Mouse (Mus musculus) CH12.LX (cell line): ENCODE data around the gene Cyp4f14. TPM values are rescaled to one million over a fixed set of nuclear protein-coding genes. Genes with fewer than 3 reads are reported as not detected.

ENCODE experiments used
- DNase-seq: peaks from one replicate; pipeline ENCODE4 v3.0.0-alpha.2; 2013; ENCODE audit errors: extremely low read depth
- H3K27ac ChIP-seq: 2 replicates; pipeline ENCODE4 v1.5.1; 2012; ENCODE audit warnings: low read depth, mild to moderate bottlenecking, control low read depth, moderate library complexity; ENCODE audit not compliant: insufficient read depth
- H3K27me3 ChIP-seq: replicated peaks from 2 replicates; pipeline ENCODE3; 2012; ENCODE audit warnings: inconsistent platforms
- H3K36me3 ChIP-seq, 2 experiments: replicated peaks in 1 of 2; 2 replicates each; pipeline versions ENCODE3 to v1.6.1; 2012; ENCODE audit warnings: inconsistent platforms in 1 of 2, low read length in 1 of 2, mild to moderate bottlenecking in 1 of 2, mixed read lengths in 1 of 2, moderate library complexity in 1 of 2; ENCODE audit not compliant: control insufficient read depth in 1 of 2, insufficient read depth in 1 of 2
- H3K4me1 ChIP-seq, 2 experiments: 2 replicates each; pipeline ENCODE4 v1.6.1; 2012; ENCODE audit warnings: inconsistent platforms in 1 of 2, moderate library complexity in 1 of 2; ENCODE audit not compliant: insufficient read depth in 2 of 2, control insufficient read depth in 1 of 2
- H3K4me2 ChIP-seq: 2 replicates; pipeline ENCODE4 v1.6.1; 2012; ENCODE audit warnings: low read depth, mild to moderate bottlenecking, control low read depth; ENCODE audit not compliant: poor library complexity, insufficient read depth, severe bottlenecking
- H3K4me3 ChIP-seq, 3 experiments: fragments of 150-350 bp in 1 of 3; sonication (generic) in 1 of 3; replicated peaks in 1 of 3; 2 replicates each; pipeline versions ENCODE3 to v1.5.1; 2011 to 2012; ENCODE audit warnings: low read depth in 2 of 3, low read length in 2 of 3, mild to moderate bottlenecking in 2 of 3, moderate library complexity in 2 of 3, control low read depth in 1 of 3, improper control_type of control experiment in 1 of 3, inconsistent platforms in 1 of 3, mixed read lengths in 1 of 3; ENCODE audit not compliant: poor library complexity in 1 of 3
- H3K79me2 ChIP-seq: replicated peaks from 2 replicates; pipeline ENCODE4 v1.6.1; 2012; ENCODE audit warnings: mild to moderate bottlenecking, moderate library complexity; ENCODE audit not compliant: control insufficient read depth, poor library complexity, insufficient read depth, severe bottlenecking; ENCODE audit errors: extremely low read depth
- H3K9ac ChIP-seq: 2 replicates; pipeline ENCODE4 v1.6.1; 2012; ENCODE audit warnings: low read depth, mild to moderate bottlenecking, control low read depth, moderate library complexity; ENCODE audit not compliant: insufficient read depth
- H3K9me3 ChIP-seq: replicated peaks from 2 replicates; pipeline ENCODE3; 2012; ENCODE audit warnings: low read length, inconsistent platforms, mixed read lengths
- BHLHE40 ChIP-seq: IDR thresholded peaks from 2 replicates; pipeline ENCODE4 v1.6.1; 2011; ENCODE audit warnings: mild to moderate bottlenecking, low read depth, low read length, improper control_type of control experiment
- CHD1 ChIP-seq: IDR thresholded peaks from 2 replicates; pipeline ENCODE4 v1.6.1; 2012; ENCODE audit warnings: low read depth, low read length, improper control_type of control experiment, inconsistent platforms
- CHD2 ChIP-seq: IDR thresholded peaks from 2 replicates; pipeline ENCODE4 v1.6.1; 2011; ENCODE audit warnings: low read length, improper control_type of control experiment
- CTCF ChIP-seq, 2 experiments: IDR thresholded peaks in 1 of 2; conservative IDR thresholded peaks in 1 of 2; 2 replicates each; pipeline ENCODE4 v1.5.1; 2011 to 2012; ENCODE audit warnings: low read depth in 2 of 2, low read length in 2 of 2, improper control_type of control experiment in 1 of 2, inconsistent platforms in 1 of 2, mild to moderate bottlenecking in 1 of 2, moderate library complexity in 1 of 2
- EP300 ChIP-seq: IDR thresholded peaks from 2 replicates; pipeline ENCODE4 v1.6.1; 2011; ENCODE audit warnings: low read length, improper control_type of control experiment
- ETS1 ChIP-seq: conservative IDR thresholded peaks from 2 replicates; pipeline ENCODE4 v1.6.1; 2012; ENCODE audit warnings: low read depth, mild to moderate bottlenecking, inconsistent platforms, low read length, improper control_type of control experiment, moderate library complexity
- GABPA ChIP-seq: IDR thresholded peaks from 2 replicates; pipeline ENCODE4 v1.6.1; 2012; ENCODE audit warnings: low read depth, low read length, improper control_type of control experiment, inconsistent platforms; ENCODE audit not compliant: insufficient replicate concordance
- HCFC1 ChIP-seq: IDR thresholded peaks from 2 replicates; pipeline ENCODE4 v1.6.1; 2012; ENCODE audit warnings: low read depth, mild to moderate bottlenecking, inconsistent platforms, low read length, improper control_type of control experiment
- IRF4 ChIP-seq: IDR thresholded peaks from 2 replicates; pipeline ENCODE4 v1.6.1; 2014; ENCODE audit warnings: low read depth, mild to moderate bottlenecking, inconsistent platforms, low read length, improper control_type of control experiment
- JUN ChIP-seq: IDR thresholded peaks from 2 replicates; pipeline ENCODE4 v1.6.1; 2011; ENCODE audit warnings: low read depth, mild to moderate bottlenecking, low read length, improper control_type of control experiment, moderate library complexity; ENCODE audit not compliant: insufficient read depth
- JUND ChIP-seq: conservative IDR thresholded peaks from 2 replicates; pipeline ENCODE4 v1.6.1; 2011; ENCODE audit warnings: low read depth, low read length, improper control_type of control experiment
- KAT2A ChIP-seq: IDR thresholded peaks from 2 replicates; pipeline ENCODE4 v1.6.1; 2012; ENCODE audit warnings: low read length, improper control_type of control experiment, inconsistent platforms; ENCODE audit not compliant: insufficient replicate concordance
- MAFK ChIP-seq: IDR thresholded peaks from 2 replicates; pipeline ENCODE4 v1.6.1; 2011; ENCODE audit warnings: low read length, improper control_type of control experiment; ENCODE audit not compliant: insufficient replicate concordance
- MAX ChIP-seq: IDR thresholded peaks from 2 replicates; pipeline ENCODE4 v1.6.1; 2011; ENCODE audit warnings: low read length, improper control_type of control experiment
- MAZ ChIP-seq: IDR thresholded peaks from 2 replicates; pipeline ENCODE4 v1.6.1; 2012; ENCODE audit warnings: low read depth, mild to moderate bottlenecking, inconsistent platforms, low read length, improper control_type of control experiment, moderate library complexity
- MEF2A ChIP-seq: IDR thresholded peaks from 2 replicates; pipeline ENCODE4 v1.6.1; 2014; ENCODE audit warnings: low read depth, mild to moderate bottlenecking, inconsistent platforms, low read length, improper control_type of control experiment, borderline replicate concordance
- MXI1 ChIP-seq: IDR thresholded peaks from 2 replicates; pipeline ENCODE4 v1.6.1; 2011; ENCODE audit warnings: mild to moderate bottlenecking, low read depth, low read length, improper control_type of control experiment
- MYC ChIP-seq: IDR thresholded peaks from 2 replicates; pipeline ENCODE4 v1.6.1; 2011; ENCODE audit warnings: low read depth, mild to moderate bottlenecking, improper control_type of control experiment, low read length
- NELFE ChIP-seq: IDR thresholded peaks from 2 replicates; pipeline ENCODE4 v1.6.1; 2011; ENCODE audit warnings: low read depth, low read length, improper control_type of control experiment
- NRF1 ChIP-seq: IDR thresholded peaks from 2 replicates; pipeline ENCODE4 v1.6.1; 2014; ENCODE audit warnings: low read depth, mild to moderate bottlenecking, inconsistent platforms, low read length, improper control_type of control experiment, moderate library complexity
- PAX5 ChIP-seq: IDR thresholded peaks from 2 replicates; pipeline ENCODE4 v1.6.1; 2012; ENCODE audit warnings: low read length, inconsistent platforms, mixed read lengths
- POLR2AphosphoS2 ChIP-seq: IDR thresholded peaks from 2 replicates; pipeline ENCODE4 v1.6.1; 2011; ENCODE audit warnings: low read depth, low read length, improper control_type of control experiment
- SMC3 ChIP-seq: IDR thresholded peaks from 2 replicates; pipeline ENCODE4 v1.6.1; 2011; ENCODE audit warnings: low read depth, low read length, improper control_type of control experiment
- TBP ChIP-seq: conservative IDR thresholded peaks from 2 replicates; pipeline ENCODE4 v1.6.1; 2011; ENCODE audit warnings: low read depth, low read length, improper control_type of control experiment
- UBTF ChIP-seq: IDR thresholded peaks from 2 replicates; pipeline ENCODE4 v1.6.1; 2012; ENCODE audit warnings: low read depth, mild to moderate bottlenecking, inconsistent platforms, low read length, improper control_type of control experiment, moderate library complexity
- USF1 ChIP-seq: IDR thresholded peaks from 2 replicates; pipeline ENCODE4 v1.6.1; 2014; ENCODE audit warnings: low read depth, mild to moderate bottlenecking, inconsistent platforms, low read length, improper control_type of control experiment
- USF2 ChIP-seq: conservative IDR thresholded peaks from 2 replicates; pipeline ENCODE4 v1.6.1; 2011; ENCODE audit warnings: low read depth, low read length, improper control_type of control experiment
- ZC3H11A ChIP-seq: IDR thresholded peaks from 2 replicates; pipeline ENCODE4 v1.6.1; 2012; ENCODE audit warnings: low read depth, mild to moderate bottlenecking, inconsistent platforms, low read length, improper control_type of control experiment
- ZKSCAN1 ChIP-seq: IDR thresholded peaks from 2 replicates; pipeline ENCODE4 v1.6.1; 2012; ENCODE audit warnings: low read depth, inconsistent platforms, low read length, improper control_type of control experiment, borderline replicate concordance
- ZNF384 ChIP-seq: IDR thresholded peaks from 2 replicates; pipeline ENCODE4 v1.6.1; 2012; ENCODE audit warnings: low read depth, low read length, improper control_type of control experiment, inconsistent platforms
- dilution Hi-C: fragments of 300-500 bp; cut with MboI; formaldehyde crosslinking; loops from 2 replicates; pipeline ENCODE4 v1.14.3; 2020; ENCODE audit warnings: low sequenced_read_pairs; ENCODE audit not compliant: extremely low pct_unique_long_range_greater_than_20kb, extremely low pct_ligation_motif_present
- in situ Hi-C: fragments of 300-500 bp; cut with MboI; formaldehyde crosslinking; loops from 3 replicates; pipeline ENCODE4 v1.14.3; 2019; ENCODE audit warnings: low sequenced_read_pairs, low pct_ligation_motif_present, low pct_unique_long_range_greater_than_20kb, mixed read lengths
- polyA plus RNA-seq: library from polyadenylated mRNA; unstranded; fragments of >175 nt; gene quantifications from 2 replicates; pipeline ENCODE4 v1.2.1, GENCODE M21; 2012; ENCODE audit warnings: low read depth; ENCODE audit not compliant: insufficient read length
- total RNA-seq, 2 experiments: library from RNA; depleted of rRNA; stranded (reverse); fragments of 300-350 nt in 1 of 2; fragments of >200 nt in 1 of 2; gene quantifications; 2 replicates each; pipeline ENCODE4 v1.2.3; 2012 to 2014

Cyp4f14 gene
- total RNA-seq (2012; rRNA removed) (not detected in 2 replicates), total RNA-seq (2014; rRNA removed) (not detected in 2 replicates), polyA plus RNA-seq (not detected in 2 replicates)

- dilution Hi-C loops, result no loop called here
- peaks cover 23% of the 10 kb centered on the region for H3K27me3 ChIP-seq
- H3K4me2 ChIP-seq, result no peak within 1 kb of the TSS
- H3K9ac ChIP-seq, result no peak within 1 kb of the TSS
- H3K79me2 ChIP-seq, result no peaks in the 10 kb centered on the region
- TF ChIP-seq SMC3, result no peak
- no peak for TF ChIP-seq NELFE
- TF ChIP-seq MAZ, result no peak
- no peak for TF ChIP-seq MXI1
- no peak for TF ChIP-seq ZKSCAN1
- TF ChIP-seq NRF1, result no peak
- H3K4me3 ChIP-seq, result no peak within 1 kb of the TSS
- DNase-seq, result no peak
- peaks cover 0 to 5% of the 10 kb centered on the region in 2 experiments; a peak in 2 of 4 replicates for H3K4me1 ChIP-seq
- no peaks in the 10 kb centered on the region for H3K36me3 ChIP-seq
- H3K27ac ChIP-seq, result no peak within 1 kb of the TSS
- peaks cover 4% of the 10 kb centered on the region for H3K9me3 ChIP-seq
- in situ Hi-C loops, result no loop called here
These were observed at the start of gene Cyp4f14 for GRCm38 (mm10) chr17:32917131-32917530. TSS of gene Cyp4f14 (minus strand) at chr17:32917342.

- Histone ChIP-seq H3K9ac (peak within 1 kb of the TSS; percentile 81), H3K4me1 (peaks cover 4 to 12% of the 10 kb centered on the region in 2 experiments; a peak in 3 of 4 replicates), H3K79me2 (peaks cover 25% of the 10 kb centered on the region), H3K27ac (peak within 1 kb of the TSS; percentile 73), H3K9me3 (peaks cover 3% of the 10 kb centered on the region), H3K4me2 (peak within 1 kb of the TSS; percentile 99), H3K36me3 (peaks cover 0 to 2% of the 10 kb centered on the region in 2 experiments), H3K4me3 (peak within 1 kb of the TSS; percentile 78 to 96 (median 86)), H3K27me3 (no peaks in the 10 kb centered on the region)
- peak; percentile 93 for DNase-seq
- in situ Hi-C loops, result no loop called here
- dilution Hi-C loops, result no loop called here
- TF ChIP-seq KAT2A, result peak; percentile 81; the same call in 1 of the 2 replicates
- TF ChIP-seq NRF1, result peak; percentile 70
- TF ChIP-seq GABPA, result no peak
- no peak for TF ChIP-seq ZC3H11A
- peak; percentile 93 for TF ChIP-seq BHLHE40
- TF ChIP-seq USF2, result no peak
- TF ChIP-seq MAZ, result no peak
- TF ChIP-seq MAFK, result no peak
- no peak for TF ChIP-seq ZNF384
- TF ChIP-seq EP300, result 0 out of 2 replicates have a peak, but pooled peaks have one; percentile 31
- peak; percentile 23; the same call in 1 of the 2 replicates for TF ChIP-seq ETS1
- no peak for TF ChIP-seq JUN
- TF ChIP-seq TBP, result peak; percentile 90
- TF ChIP-seq MYC, result peak; percentile 85
- TF ChIP-seq CHD1, result no peak
- TF ChIP-seq MAX, result peak; percentile 79
- TF ChIP-seq POLR2AphosphoS2, result peak; percentile 68; the same call in 1 of the 2 replicates
- no peak for TF ChIP-seq MEF2A
- TF ChIP-seq CTCF (conservative IDR thresholded peaks at IDR 0.05 in 1 of 2, IDR thresholded peaks at IDR 0.05 in 1 of 2; ENCODE audit: low read depth in 2 of 2, low read length in 2 of 2), result no peak
- no peak for TF ChIP-seq SMC3
- TF ChIP-seq ZKSCAN1, result no peak
- TF ChIP-seq UBTF, result no peak
- peak; percentile 87 for TF ChIP-seq HCFC1
- TF ChIP-seq USF1, result peak; percentile 25; the same call in 1 of the 2 replicates
- no peak for TF ChIP-seq PAX5
- no peak for TF ChIP-seq JUND
- TF ChIP-seq IRF4, result peak; percentile 51
- peak; percentile 96 for TF ChIP-seq MXI1
- TF ChIP-seq CHD2, result peak; percentile 95
These were observed 48.6 kb upstream of the Cyp4f14 start, which contains the start of gene Zfp472 for GRCm38 (mm10) chr17:32965623-32966290. TSS of gene Zfp472 (plus strand) at chr17:32965814.
